Mouse (Mus musculus) intestine, postnatal 0 days (tissue): ENCODE results near the gene Nxph4. TPM values are rescaled to one million over a fixed set of nuclear protein-coding genes. Genes with fewer than 3 reads are reported as not detected.
A peak's percentile ranks its signal among the peaks of the same experiment; 100 is the strongest.

Source experiments
- ATAC-seq: fragments of 200-750 bp; cut with Nextera tagmentation; 2 replicates; pipeline ENCODE4 v1.8.0; 2017; ENCODE audit warnings: mild to moderate bottlenecking, moderate TSS enrichment, moderate library complexity
- H3K27ac ChIP-seq: fragments of 300-500 bp; sonication (generic); 2 replicates; pipeline ENCODE4 v1.5.1; 2014; ENCODE audit warnings: mild to moderate bottlenecking, low read depth, low read length, moderate library complexity
- H3K27me3 ChIP-seq: fragments of 300-500 bp; sonication (generic); replicated peaks from 2 replicates; pipeline ENCODE4 v1.6.1; 2014; ENCODE audit warnings: low read length, mixed read lengths; ENCODE audit not compliant: control insufficient read depth, insufficient read depth
- H3K36me3 ChIP-seq: fragments of 300-500 bp; sonication (generic); 2 replicates; pipeline ENCODE4 v1.6.1; 2014; ENCODE audit warnings: mild to moderate bottlenecking, moderate library complexity; ENCODE audit not compliant: control insufficient read depth, insufficient read depth
- H3K4me1 ChIP-seq: fragments of 300-500 bp; sonication (generic); replicated peaks from 2 replicates; pipeline ENCODE4 v1.6.1; 2014; ENCODE audit warnings: antibody characterized with exemption, low read length, mixed read lengths; ENCODE audit not compliant: control insufficient read depth, insufficient read depth
- H3K4me2 ChIP-seq: fragments of 300-500 bp; sonication (generic); replicated peaks from 2 replicates; pipeline ENCODE4 v1.6.1; 2014; ENCODE audit warnings: low read depth, mild to moderate bottlenecking, moderate library complexity
- H3K4me3 ChIP-seq: fragments of 300-500 bp; sonication (generic); 2 replicates; pipeline ENCODE4 v1.5.1; 2014; ENCODE audit warnings: low read depth, low read length
- H3K9ac ChIP-seq: fragments of 300-500 bp; sonication (generic); 2 replicates; pipeline ENCODE4 v1.6.1; 2014; ENCODE audit warnings: mild to moderate bottlenecking, low read depth, low read length
- H3K9me3 ChIP-seq: fragments of 300-500 bp; sonication (generic); 2 replicates; pipeline ENCODE4 v1.6.1; 2016; ENCODE audit warnings: mixed run types; ENCODE audit not compliant: control insufficient read depth
- CTCF ChIP-seq: sonication (generic); IDR thresholded peaks from 2 replicates; pipeline ENCODE4 v1.5.1; 2016; ENCODE audit warnings: low read depth, mild to moderate bottlenecking, control low read depth, antibody characterized with exemption, moderate library complexity
- WGBS: fragments of 180-500 bp; shearing (Covaris S2); extraction: QIAGEN DNeasy Blood & Tissue Kit; methylation state at CpG from one replicate; pipeline ENCODE4 v1.1.7; 2014; 5-methylcytosine and 5-hydroxymethylcytosine counted together
- polyA plus RNA-seq: library from polyadenylated mRNA; unstranded; fragments of >200 nt; fragmentation: Nextera tagmentation; extraction: Ambion mirVana; gene quantifications from 2 replicates; pipeline ENCODE4 v1.2.1, GENCODE M21; 2015

The Nxph4 gene
- polyA plus RNA-seq, 1 experiment from 2014 or later, result 2.9 TPM

DNA sequence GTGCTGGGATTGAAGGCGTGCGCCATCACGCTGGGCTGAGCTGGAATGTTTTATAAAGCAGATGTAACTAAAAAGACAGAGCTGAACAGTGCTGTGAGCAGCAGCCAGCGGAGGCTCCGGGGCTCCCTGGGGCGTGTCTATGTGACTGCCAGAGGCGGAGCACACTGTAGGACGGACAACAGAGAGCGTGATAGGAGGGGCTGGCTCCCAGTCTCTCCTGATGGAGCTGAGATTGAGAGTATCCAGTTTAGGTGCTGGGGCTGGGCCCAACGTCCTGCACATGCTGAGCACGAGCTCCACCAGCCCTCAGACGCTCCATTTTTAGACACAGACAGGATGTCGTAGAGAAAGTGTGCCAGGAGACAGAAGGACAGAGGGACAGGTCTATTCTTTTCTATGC, 29.9 kb upstream of the Nxph4 start:
- WGBS, result 37% methylated on average over 13 of the region's 13 CpGs
- no peaks in the 10 kb centered on the region for H3K4me1 ChIP-seq
- no peak overlapping the region for H3K9ac ChIP-seq
- no peaks in the 10 kb centered on the region for H3K9me3 ChIP-seq
- no peak overlapping the region for H3K27ac ChIP-seq
- no peak overlapping the region for H3K4me3 ChIP-seq
- H3K4me2 ChIP-seq, result no peak overlapping the region
- peaks cover 86% of the 10 kb centered on the region for H3K36me3 ChIP-seq
- TF ChIP-seq CTCF, result no peak
- H3K27me3 ChIP-seq, result no peaks in the 10 kb centered on the region
- peak; percentile 26; the same call in 1 of the 2 replicates for ATAC-seq

DNA sequence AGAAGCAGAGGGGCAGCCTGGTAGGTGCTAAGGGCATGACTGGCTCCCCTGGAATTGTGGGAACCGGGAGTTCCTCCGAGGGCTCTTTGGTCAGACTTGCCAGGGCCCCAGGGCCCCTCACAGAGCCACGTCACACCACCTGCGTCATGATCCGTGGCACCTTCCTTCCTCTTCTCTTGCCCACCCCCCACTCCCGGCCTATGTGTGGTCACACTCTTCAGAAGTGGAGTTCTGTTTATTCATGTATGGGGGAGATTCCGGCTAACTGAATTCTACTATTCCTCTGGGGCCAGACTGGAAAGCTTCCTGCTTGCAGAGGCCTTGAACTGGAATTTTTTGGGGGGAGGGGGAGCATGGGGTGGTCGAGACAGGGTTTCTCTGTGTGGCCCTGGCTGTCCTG, 29.5 kb upstream of the Nxph4 start:
- WGBS, result 74% methylated on average over 8 of the region's 8 CpGs
- peaks cover 86% of the 10 kb centered on the region for H3K36me3 ChIP-seq
- no peaks in the 10 kb centered on the region for H3K4me1 ChIP-seq
- no peak overlapping the region for H3K4me3 ChIP-seq
- H3K9me3 ChIP-seq, result no peaks in the 10 kb centered on the region
- H3K27ac ChIP-seq, result no peak overlapping the region
- H3K27me3 ChIP-seq, result no peaks in the 10 kb centered on the region
- no peak for TF ChIP-seq CTCF
- H3K9ac ChIP-seq, result no peak overlapping the region
- no peak for ATAC-seq
- H3K4me2 ChIP-seq, result no peak overlapping the region

DNA sequence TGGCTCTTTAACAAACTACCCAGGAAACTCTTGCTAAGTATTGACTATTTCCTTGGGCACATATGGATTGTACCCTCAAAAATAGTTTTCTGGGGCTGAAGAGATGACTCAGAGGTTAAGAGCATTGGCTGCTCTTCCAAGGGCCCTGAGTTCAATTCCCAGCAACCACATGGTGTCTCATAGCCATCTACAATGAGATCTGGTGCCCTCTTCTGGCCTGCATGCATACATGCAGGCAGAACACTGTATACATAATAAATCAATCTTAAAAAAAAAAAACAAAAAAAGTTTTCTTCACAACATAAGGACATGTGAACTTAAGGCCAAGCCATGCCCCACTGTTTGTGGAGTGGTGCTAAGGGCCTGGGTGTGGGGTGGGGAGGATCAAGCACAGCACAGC, 26.8 kb upstream of the Nxph4 start:
- H3K27ac ChIP-seq, result no peak overlapping the region
- H3K9me3 ChIP-seq, result no peaks in the 10 kb centered on the region
- no peaks in the 10 kb centered on the region for H3K27me3 ChIP-seq
- no peak overlapping the region for H3K9ac ChIP-seq
- H3K36me3 ChIP-seq, result peaks cover 90% of the 10 kb centered on the region
- H3K4me1 ChIP-seq, result no peaks in the 10 kb centered on the region
- no peak overlapping the region for H3K4me2 ChIP-seq
- peak; percentile 58 for TF ChIP-seq CTCF
- H3K4me3 ChIP-seq, result no peak overlapping the region
- ATAC-seq, result no peak

DNA sequence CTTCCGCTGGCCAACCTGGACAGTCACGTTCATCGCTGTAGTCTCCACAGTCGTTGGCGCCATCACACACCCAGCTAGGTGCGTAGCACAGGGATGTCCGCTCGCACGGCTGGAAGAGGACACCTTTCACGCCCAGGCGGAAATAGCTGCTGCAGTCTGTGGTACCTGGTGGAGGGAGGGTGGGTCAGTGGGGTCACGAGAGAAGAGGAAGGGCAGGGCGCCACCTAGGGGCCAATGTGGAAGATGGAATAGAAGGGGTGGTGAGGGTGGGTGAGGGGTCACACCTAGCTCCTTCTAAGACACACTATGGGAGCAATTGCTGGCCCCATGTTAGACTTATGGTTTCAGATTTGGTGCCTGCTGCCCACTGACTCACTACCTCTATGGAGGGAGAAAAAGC, 23.0 kb upstream of the Nxph4 start:
- Histone ChIP-seq H3K27ac (no peak overlapping the region), H3K36me3 (peaks cover 93% of the 10 kb centered on the region), H3K4me2 (no peak overlapping the region), H3K9me3 (no peaks in the 10 kb centered on the region), H3K4me3 (no peak overlapping the region), H3K27me3 (no peaks in the 10 kb centered on the region), H3K9ac (no peak overlapping the region), H3K4me1 (no peaks in the 10 kb centered on the region)
- no peak for ATAC-seq
- WGBS, result 88% methylated on average over 13 of the region's 13 CpGs
- TF ChIP-seq CTCF, result peak; percentile 57

DNA sequence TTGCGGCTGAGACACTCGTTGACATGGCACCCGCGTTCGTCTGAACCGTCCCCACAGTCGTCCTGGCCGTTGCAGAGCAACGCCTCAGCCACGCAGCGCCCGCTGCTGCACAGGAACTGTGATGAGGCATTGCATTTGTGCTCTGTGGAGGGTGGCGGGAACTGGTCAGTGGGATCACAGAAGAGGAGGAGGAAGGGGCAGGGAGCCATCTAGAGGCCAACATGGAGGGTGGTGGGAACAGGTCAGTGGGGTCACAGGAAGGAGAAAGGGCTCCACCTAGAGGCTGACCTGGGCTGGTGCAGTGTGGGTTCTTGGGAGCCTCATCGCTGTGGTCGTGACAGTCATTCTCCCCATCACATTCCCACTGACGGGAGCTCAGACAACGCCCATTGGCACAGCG, 21.3 kb upstream of the Nxph4 start:
- no peaks in the 10 kb centered on the region for H3K4me1 ChIP-seq
- no peaks in the 10 kb centered on the region for H3K9me3 ChIP-seq
- no peak overlapping the region for H3K27ac ChIP-seq
- H3K27me3 ChIP-seq, result no peaks in the 10 kb centered on the region
- H3K36me3 ChIP-seq, result peaks cover 95% of the 10 kb centered on the region
- no peak overlapping the region for H3K4me3 ChIP-seq
- TF ChIP-seq CTCF, result peak; percentile 84
- WGBS, result 80% methylated on average over 18 of the region's 18 CpGs
- peak; percentile 2; the same call in 1 of the 2 replicates for ATAC-seq
- no peak overlapping the region for H3K4me2 ChIP-seq
- H3K9ac ChIP-seq, result no peak overlapping the region

DNA sequence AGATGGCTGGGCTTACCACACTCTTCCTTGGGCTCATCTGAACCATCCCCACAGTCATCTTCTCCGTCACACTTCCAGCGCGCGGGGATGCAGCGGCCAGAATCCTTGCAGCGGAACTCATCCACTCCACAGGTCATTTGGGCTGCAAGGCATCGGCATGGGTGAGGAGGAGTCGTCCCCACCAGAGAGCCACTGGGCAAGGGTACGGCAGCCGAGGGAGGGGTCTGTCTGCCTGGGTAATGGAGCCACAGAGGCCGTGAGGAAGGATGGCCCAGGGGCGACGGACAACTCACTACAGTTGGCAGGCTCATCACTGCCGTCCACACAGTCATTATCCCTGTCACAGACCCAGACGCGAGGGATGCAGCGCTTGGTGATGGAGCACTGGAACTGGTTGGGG, 15.5 kb upstream of the Nxph4 start:
- ATAC-seq, result no peak
- Histone ChIP-seq H3K27me3 (no peaks in the 10 kb centered on the region), H3K9me3 (no peaks in the 10 kb centered on the region), H3K36me3 (peaks cover 98% of the 10 kb centered on the region), H3K4me2 (no peak overlapping the region), H3K27ac (no peak overlapping the region), H3K9ac (no peak overlapping the region), H3K4me3 (no peak overlapping the region), H3K4me1 (no peaks in the 10 kb centered on the region)
- WGBS, result 93% methylated on average over 17 of the region's 17 CpGs
- no peak for TF ChIP-seq CTCF

DNA sequence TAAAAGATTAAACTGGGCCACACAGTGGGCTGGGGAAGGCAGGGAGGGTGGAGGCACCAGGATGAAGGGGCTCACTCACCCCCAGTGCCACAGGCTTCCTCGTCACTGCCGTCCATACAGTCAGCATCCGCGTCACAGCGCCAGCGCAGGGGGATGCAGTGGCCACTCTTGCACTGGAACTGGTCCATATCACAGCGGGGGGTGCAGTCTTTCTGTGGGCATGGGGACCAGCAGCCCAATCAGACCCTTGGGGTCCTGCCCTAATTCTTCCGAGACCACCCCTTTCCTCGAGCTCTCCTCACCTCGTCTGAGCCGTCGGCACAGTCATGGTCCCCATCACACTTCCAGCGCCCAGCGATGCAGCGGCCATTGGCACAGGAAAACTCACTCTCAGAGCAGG, 13.9 kb upstream of the Nxph4 start:
- Histone ChIP-seq H3K4me2 (no peak overlapping the region), H3K9me3 (no peaks in the 10 kb centered on the region), H3K4me1 (no peaks in the 10 kb centered on the region), H3K36me3 (peaks cover 92% of the 10 kb centered on the region), H3K27ac (no peak overlapping the region), H3K4me3 (no peak overlapping the region), H3K9ac (no peak overlapping the region), H3K27me3 (no peaks in the 10 kb centered on the region)
- TF ChIP-seq CTCF, result no peak
- ATAC-seq, result no peak
- WGBS, result 94% methylated on average over 15 of the region's 15 CpGs
